Mouse (Mus musculus) liver, adult 2 months (tissue): ENCODE data around the gene Nectin2. TPM values are rescaled to one million over a fixed set of nuclear protein-coding genes. Genes with fewer than 3 reads are reported as not detected.

Source experiments
- DNase-seq: peaks from one replicate; pipeline ENCODE4 v3.0.0-alpha.2; 2011; ENCODE audit warnings: low read depth, low spot score; ENCODE audit errors: extremely low read depth
- H3K27ac ChIP-seq: fragments of 200-500 bp; replicated peaks from 2 replicates; pipeline ENCODE4 v1.5.1; 2012; ENCODE audit warnings: low read depth, mild to moderate bottlenecking, control low read depth, inconsistent platforms, low read length; ENCODE audit not compliant: insufficient read depth
- H3K27me3 ChIP-seq: fragments of 200-500 bp; 2 replicates; pipeline ENCODE4 v1.6.1; 2012; ENCODE audit warnings: mild to moderate bottlenecking, moderate library complexity, low read length, inconsistent platforms; ENCODE audit not compliant: control insufficient read depth, insufficient read depth
- H3K36me3 ChIP-seq: fragments of 200-500 bp; 2 replicates; pipeline ENCODE4 v1.6.1; 2012; ENCODE audit warnings: low read length, inconsistent platforms; ENCODE audit not compliant: control insufficient read depth, insufficient read depth
- H3K4me1 ChIP-seq: fragments of 200-500 bp; 2 replicates; pipeline ENCODE4 v1.6.1; 2011; ENCODE audit warnings: low read length; ENCODE audit not compliant: control insufficient read depth, insufficient read depth
- H3K4me3 ChIP-seq: fragments of 200-500 bp; 2 replicates; pipeline ENCODE4 v1.5.1; 2011; ENCODE audit warnings: low read depth, mild to moderate bottlenecking, control low read depth, low read length, moderate library complexity; ENCODE audit not compliant: insufficient read depth
- H3K79me2 ChIP-seq: fragments of 200-500 bp; 2 replicates; pipeline ENCODE4 v1.6.1; 2012; ENCODE audit warnings: inconsistent platforms, mild to moderate bottlenecking, low read length, moderate library complexity; ENCODE audit not compliant: control insufficient read depth, insufficient read depth
- H3K9ac ChIP-seq: fragments of 200-500 bp; 2 replicates; pipeline ENCODE4 v1.6.1; 2012; ENCODE audit warnings: low read depth, mild to moderate bottlenecking, control low read depth, inconsistent platforms, low read length
- CTCF ChIP-seq: fragments of 200-500 bp; IDR thresholded peaks from 2 replicates; pipeline ENCODE4 v1.5.1; 2011; ENCODE audit warnings: low read depth, low read length, control low read depth
- POLR2A ChIP-seq: fragments of 200-500 bp; IDR thresholded peaks from 2 replicates; pipeline ENCODE4 v1.6.1; 2011; ENCODE audit warnings: low read length, control low read depth; ENCODE audit not compliant: insufficient read depth; ENCODE audit errors: extremely low read depth
- WGBS: fragments of 180-500 bp; shearing (Covaris S2); methylation state at CpG from one replicate; pipeline ENCODE4 v1.1.7; 2018; 5-methylcytosine and 5-hydroxymethylcytosine counted together
- polyA plus RNA-seq: library from polyadenylated mRNA; depleted of rRNA; stranded (reverse); fragments of >200 nt; gene quantifications from 2 replicates; pipeline ENCODE4 v1.2.3, GENCODE M21; 2012
- total RNA-seq: library from RNA; depleted of rRNA; stranded (reverse); fragments of >200 nt; gene quantifications from 2 replicates; pipeline ENCODE4 v1.2.3, GENCODE M21; 2014

The Nectin2 gene
- total and polyA plus RNA-seq, 2 experiments: 17.8 to 68.7 TPM

DNA sequence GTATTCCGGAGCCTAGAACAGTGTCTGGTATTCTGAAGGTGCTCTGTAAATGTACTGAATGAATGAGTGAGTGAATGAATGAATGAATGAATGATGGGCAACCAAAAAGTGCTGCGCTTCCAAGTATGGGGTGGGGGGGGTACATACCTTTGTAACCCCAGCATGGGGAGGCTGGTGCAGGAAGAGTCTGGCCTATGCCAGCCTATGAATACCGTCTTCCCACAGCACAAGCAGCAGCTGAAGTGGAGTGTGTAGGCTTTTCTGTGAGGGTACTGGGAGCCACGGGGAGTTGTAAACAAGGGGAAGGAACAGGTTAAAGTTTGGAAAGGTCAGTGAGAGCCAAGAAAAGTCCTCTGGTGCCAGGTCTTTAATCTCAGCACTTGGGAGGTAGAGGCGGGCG is 6.5 kb downstream of the Nectin2 start:
- Histone ChIP-seq H3K9ac (no peak overlapping the region), H3K27me3 (no peaks in the 10 kb centered on the region), H3K4me1 (peaks cover 8% of the 10 kb centered on the region; the same call in 1 of the 2 replicates), H3K4me3 (no peak overlapping the region), H3K27ac (no peak overlapping the region), H3K36me3 (no peaks in the 10 kb centered on the region; the same call in 1 of the 2 replicates), H3K79me2 (peaks cover 10% of the 10 kb centered on the region; the same call in 1 of the 2 replicates)
- TF ChIP-seq POLR2A (no peak), CTCF (no peak)
- DNase-seq: no peak
- WGBS: 82% methylated on average over 6 of the region's 6 CpGs

DNA sequence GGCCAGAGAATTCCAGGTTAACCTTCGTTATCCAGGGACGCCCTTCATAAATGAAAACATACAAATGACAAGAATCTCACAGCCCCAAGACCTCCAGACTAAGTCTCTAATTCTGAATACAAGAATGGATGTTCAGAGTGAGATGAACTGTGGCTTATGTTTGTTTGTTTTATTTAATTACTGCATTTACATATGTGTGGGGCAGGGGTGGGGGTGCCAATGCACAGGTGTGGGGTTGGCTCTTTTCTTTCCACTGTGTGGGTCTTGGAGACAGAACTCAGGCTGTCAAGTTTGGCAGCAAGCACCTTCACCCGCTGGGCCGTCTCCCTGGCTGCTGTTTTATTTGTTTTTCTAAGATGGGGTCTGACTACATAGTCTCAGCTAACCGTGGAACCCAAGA is 7.8 kb downstream of the Nectin2 start:
- TF ChIP-seq CTCF (no peak), POLR2A (no peak)
- Histone ChIP-seq H3K9ac (no peak overlapping the region), H3K4me3 (no peak overlapping the region), H3K4me1 (peaks cover 8% of the 10 kb centered on the region; the same call in 1 of the 2 replicates), H3K36me3 (peaks cover 2% of the 10 kb centered on the region; the same call in 1 of the 2 replicates), H3K27ac (no peak overlapping the region), H3K27me3 (no peaks in the 10 kb centered on the region), H3K79me2 (peaks cover 12% of the 10 kb centered on the region; the same call in 1 of the 2 replicates)
- WGBS: 54% methylated on average over 5 of the region's 5 CpGs
- no peak for DNase-seq

DNA sequence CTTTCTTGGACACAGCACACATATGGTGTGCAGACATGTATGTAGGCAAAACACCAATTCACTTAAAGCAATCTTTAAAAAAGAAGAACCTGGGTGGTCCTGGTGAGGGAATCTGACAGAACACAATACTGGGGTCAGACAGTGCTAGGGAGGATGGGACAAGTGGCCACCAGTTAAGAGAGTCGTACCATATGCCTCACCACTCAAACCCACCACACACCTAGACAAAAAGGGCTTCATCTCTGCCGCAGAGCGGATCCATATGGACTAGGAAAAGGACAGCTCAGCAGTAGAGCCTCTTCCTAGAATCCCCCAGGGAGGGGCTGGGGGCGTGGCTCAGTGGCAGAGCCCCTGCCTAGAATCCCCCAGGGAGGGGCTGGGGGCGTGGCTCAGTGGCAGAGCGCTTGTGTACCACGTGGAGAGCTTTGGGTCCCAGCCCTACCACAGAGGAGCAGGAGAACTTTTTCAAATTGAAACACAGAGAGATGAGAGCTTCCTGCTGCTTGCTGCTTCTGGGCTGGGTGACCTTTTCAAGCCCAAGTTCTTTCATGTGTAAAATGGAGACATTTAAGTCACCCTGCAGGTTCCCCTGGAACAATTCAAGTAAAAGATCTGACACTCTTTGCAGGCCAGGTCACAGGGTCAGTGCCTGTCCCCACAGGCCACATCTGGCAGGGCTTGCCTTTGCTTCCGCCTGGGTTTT is 8.8 kb downstream of the Nectin2 start:
- 53% methylated on average over 8 of the region's 8 CpGs for WGBS

DNA sequence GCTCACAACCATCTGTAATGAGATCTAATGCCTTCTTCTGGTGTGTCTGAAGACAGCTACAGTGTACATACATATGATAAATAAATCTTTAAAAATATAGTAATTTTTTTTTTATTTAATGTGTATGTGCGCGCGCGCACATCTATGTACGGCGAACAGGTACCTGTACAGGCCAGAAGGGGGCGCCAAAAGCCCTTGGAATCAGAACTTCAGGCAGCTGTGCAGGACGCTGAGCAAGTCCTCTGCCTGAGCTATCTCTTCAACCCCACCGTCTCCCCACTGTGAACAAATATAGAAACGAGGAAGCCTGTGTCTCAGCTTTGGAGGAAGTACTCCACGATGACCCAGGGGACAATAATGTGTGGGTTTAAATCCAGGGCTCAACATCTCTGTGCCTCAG is 10.0 kb downstream of the Nectin2 start:
- H3K27me3 ChIP-seq: no peaks in the 10 kb centered on the region
- TF ChIP-seq POLR2A (no peak), CTCF (peak; percentile 50)
- no peak overlapping the region for H3K9ac ChIP-seq
- no peaks in the 10 kb centered on the region for H3K4me1 ChIP-seq
- 86% methylated on average over 11 of the region's 11 CpGs for WGBS
- DNase-seq: no peak
- H3K4me3 ChIP-seq: no peak overlapping the region
- peaks cover 5% of the 10 kb centered on the region for H3K36me3 ChIP-seq
- peaks cover 3% of the 10 kb centered on the region; the same call in 1 of the 2 replicates for H3K79me2 ChIP-seq
- no peak overlapping the region for H3K27ac ChIP-seq

More for the DNA sequence above, 8.8 kb downstream of the Nectin2 start:
- H3K27ac ChIP-seq: no peak overlapping the region
- H3K4me1 ChIP-seq: peaks cover 2% of the 10 kb centered on the region; the same call in 1 of the 2 replicates
- TF ChIP-seq CTCF (no peak), POLR2A (no peak)
- no peak for DNase-seq
- H3K27me3 ChIP-seq: no peaks in the 10 kb centered on the region
- H3K9ac ChIP-seq: no peak overlapping the region
- no peak overlapping the region for H3K4me3 ChIP-seq
- peaks cover 5% of the 10 kb centered on the region; the same call in 1 of the 2 replicates for H3K79me2 ChIP-seq
- H3K36me3 ChIP-seq: peaks cover 4% of the 10 kb centered on the region

DNA sequence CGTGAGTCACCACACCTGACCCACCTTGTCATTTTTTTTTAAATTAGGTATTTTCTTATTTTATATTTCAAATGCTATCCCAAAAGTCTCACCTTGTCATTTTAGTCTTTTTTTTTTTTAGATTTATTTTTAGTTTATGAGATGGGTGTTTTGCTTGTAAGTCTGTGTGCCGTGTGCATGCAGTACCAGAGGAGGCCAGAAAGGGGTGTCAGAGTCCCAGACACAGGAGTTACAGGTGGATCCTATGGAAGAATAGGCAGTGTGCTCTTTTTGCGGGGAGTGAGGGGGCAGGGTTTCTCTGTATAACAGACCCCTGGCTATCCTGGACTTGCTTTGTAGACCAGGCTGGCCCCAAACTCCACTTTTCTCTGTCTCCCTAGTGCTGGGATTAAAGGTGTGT is 11.5 kb downstream of the Nectin2 start:
- Histone ChIP-seq H3K4me3 (no peak overlapping the region), H3K36me3 (peaks cover 12% of the 10 kb centered on the region), H3K4me1 (no peaks in the 10 kb centered on the region), H3K27ac (no peak overlapping the region), H3K9ac (no peak overlapping the region), H3K79me2 (peaks cover 3% of the 10 kb centered on the region; the same call in 1 of the 2 replicates), H3K27me3 (no peaks in the 10 kb centered on the region)
- WGBS: 96% methylated on average over 3 of the region's 3 CpGs
- DNase-seq: no peak
- TF ChIP-seq CTCF (peak; percentile 28; the same call in 1 of the 2 replicates), POLR2A (no peak)
